Mouse (Mus musculus) limb, embryonic 11.5 days (tissue): Measurements from ENCODE around the gene Fam171a1. TPM values are rescaled to one million over a fixed set of nuclear protein-coding genes. Genes with fewer than 3 reads are reported as not detected.

Source experiments
- ATAC-seq: fragments of 200-750 bp; cut with Nextera tagmentation; 2 replicates; pipeline ENCODE4 v1.8.0; 2017; ENCODE audit warnings: low read depth; ENCODE audit not compliant: insufficient number of reproducible peaks, low FRiP score, low TSS enrichment
- DNase-seq: peaks from one replicate; pipeline ENCODE4 v3.0.0-alpha.2; 2015; ENCODE audit warnings: low spot score
- H3K27ac ChIP-seq: fragments of 300-500 bp; sonication (generic); replicated peaks from 2 replicates; pipeline ENCODE4 v1.5.1; 2014; ENCODE audit warnings: low read depth, mild to moderate bottlenecking, low read length
- H3K27me3 ChIP-seq: fragments of 300-500 bp; sonication (generic); 2 replicates; pipeline ENCODE4 v1.6.1; 2014; ENCODE audit warnings: mild to moderate bottlenecking, low read length, mixed read lengths; ENCODE audit not compliant: control insufficient read depth, insufficient read depth
- H3K36me3 ChIP-seq: fragments of 300-500 bp; sonication (generic); 2 replicates; pipeline ENCODE4 v1.6.1; 2014; ENCODE audit warnings: mild to moderate bottlenecking, low read length, moderate library complexity, mixed read lengths; ENCODE audit not compliant: control insufficient read depth, insufficient read depth
- H3K4me1 ChIP-seq: fragments of 300-500 bp; sonication (generic); 2 replicates; pipeline ENCODE4 v1.6.1; 2014; ENCODE audit warnings: low read length, mixed read lengths; ENCODE audit not compliant: control insufficient read depth, insufficient read depth
- H3K4me2 ChIP-seq: fragments of 300-500 bp; sonication (generic); 2 replicates; pipeline ENCODE4 v1.6.1; 2014; ENCODE audit warnings: low read depth, mild to moderate bottlenecking, moderate library complexity; ENCODE audit not compliant: severe bottlenecking
- H3K4me3 ChIP-seq: fragments of 300-500 bp; sonication (generic); 2 replicates; pipeline ENCODE4 v1.5.1; 2014; ENCODE audit warnings: low read depth, low read length
- H3K9ac ChIP-seq: fragments of 300-500 bp; sonication (generic); 2 replicates; pipeline ENCODE4 v1.6.1; 2014; ENCODE audit warnings: mild to moderate bottlenecking, low read length
- H3K9me3 ChIP-seq: fragments of 300-500 bp; sonication (generic); 2 replicates; pipeline ENCODE4 v1.6.1; 2016; ENCODE audit warnings: low read length; ENCODE audit not compliant: control insufficient read depth
- WGBS: fragments of 180-500 bp; shearing (Covaris S2); extraction: QIAGEN DNeasy Blood & Tissue Kit; methylation state at CpG from one replicate; pipeline ENCODE4 v1.1.7; 2014; 5-methylcytosine and 5-hydroxymethylcytosine counted together
- polyA plus RNA-seq: library from polyadenylated mRNA; unstranded; fragments of >200 nt; fragmentation: Nextera tagmentation; extraction: Ambion mirVana; gene quantifications from 2 replicates; pipeline ENCODE4 v1.2.1, GENCODE M21; 2014

The Fam171a1 gene
- polyA plus RNA-seq, 1 experiment from 2014 or later, result 37.3 TPM

DNA sequence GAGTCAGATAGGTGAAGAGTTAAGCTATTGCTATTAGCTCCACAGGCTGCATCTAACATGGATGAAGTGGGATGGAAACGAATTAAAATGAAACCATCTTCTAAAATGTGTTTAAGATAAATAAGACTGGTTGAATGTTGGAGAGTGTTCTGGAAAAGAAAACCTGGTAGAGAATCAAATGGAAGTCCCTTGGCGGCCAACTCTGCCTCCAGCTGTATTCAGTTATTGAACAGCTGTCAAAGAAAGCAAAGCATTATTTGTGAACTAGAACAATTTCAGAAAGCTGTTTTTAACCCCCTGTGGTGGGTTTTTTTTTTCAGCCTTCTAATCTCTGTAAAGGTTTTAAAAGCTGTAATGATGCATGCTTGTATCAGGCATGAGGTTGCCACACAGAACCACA lies 41.0 kb downstream of the Fam171a1 start:
- Histone ChIP-seq H3K27ac (no peak overlapping the region), H3K4me3 (no peak overlapping the region), H3K27me3 (no peaks in the 10 kb centered on the region), H3K4me1 (no peaks in the 10 kb centered on the region; the same call in 1 of the 2 replicates), H3K9ac (no peak overlapping the region), H3K36me3 (no peaks in the 10 kb centered on the region), H3K4me2 (no peak overlapping the region), H3K9me3 (no peaks in the 10 kb centered on the region)
- 79% methylated on average over 2 of the region's 2 CpGs for WGBS
- DNase-seq (no peak), ATAC-seq (no peak)

DNA sequence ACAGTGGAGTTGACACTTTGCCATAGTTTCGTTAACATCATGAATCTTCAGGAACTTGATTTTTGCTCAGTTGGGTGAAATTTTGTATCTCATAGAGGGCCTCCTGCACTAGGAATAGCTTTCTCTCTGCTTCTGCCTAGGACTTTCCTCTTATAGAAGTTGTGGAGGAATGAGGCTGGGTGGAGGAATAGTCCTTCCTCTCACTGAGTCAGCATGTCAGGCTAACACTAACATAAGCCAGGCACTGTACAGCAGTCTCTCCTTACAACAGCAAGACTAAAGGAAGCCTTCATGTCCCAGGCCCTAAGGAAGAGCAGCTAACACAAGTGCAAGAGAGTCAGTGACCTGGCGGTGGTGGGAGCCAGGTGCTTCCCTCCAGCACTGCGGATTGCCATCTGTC lies 43.0 kb downstream of the Fam171a1 start:
- Histone ChIP-seq H3K27me3 (no peaks in the 10 kb centered on the region), H3K27ac (no peak overlapping the region), H3K36me3 (no peaks in the 10 kb centered on the region), H3K4me3 (no peak overlapping the region), H3K4me1 (no peaks in the 10 kb centered on the region), H3K9me3 (no peaks in the 10 kb centered on the region), H3K9ac (no peak overlapping the region), H3K4me2 (no peak overlapping the region)
- ATAC-seq (no peak), DNase-seq (no peak)
- 77% methylated on average over 3 of the region's 3 CpGs for WGBS

DNA sequence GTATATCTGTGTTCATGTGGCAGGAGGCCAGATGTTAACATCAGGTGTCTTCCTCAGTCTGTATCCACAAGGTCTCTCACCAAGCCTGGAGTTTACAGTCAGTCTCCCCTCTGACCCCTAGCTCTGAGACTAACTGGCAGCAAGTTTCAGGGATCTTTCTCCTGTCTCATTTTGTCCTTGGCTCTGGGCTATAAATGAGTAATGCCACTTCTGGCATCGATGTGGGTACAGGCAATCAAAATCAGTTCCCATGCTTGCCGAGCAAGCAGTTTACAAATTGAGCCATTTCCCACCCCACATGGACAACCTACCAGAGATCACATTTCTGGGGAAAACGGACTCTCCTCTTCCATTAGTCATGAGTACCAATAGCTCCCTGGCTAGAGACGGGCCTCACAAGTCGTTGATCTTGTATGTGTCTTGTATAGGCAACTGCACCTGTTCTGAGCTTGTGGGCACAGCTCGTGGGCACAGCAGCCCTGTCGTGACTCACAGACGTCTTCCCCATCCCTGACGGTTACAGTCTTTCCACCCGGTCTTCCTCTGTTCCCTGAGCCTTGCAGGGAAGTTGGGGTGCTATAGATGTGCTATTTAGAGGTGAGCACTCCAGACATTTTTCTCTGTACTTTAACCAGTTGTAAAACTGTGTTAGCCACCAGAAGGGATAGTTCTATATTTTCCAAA lies 43.8 kb downstream of the Fam171a1 start:
- no peaks in the 10 kb centered on the region for H3K27me3 ChIP-seq
- no peaks in the 10 kb centered on the region for H3K36me3 ChIP-seq
- no peak overlapping the region for H3K4me2 ChIP-seq
- no peaks in the 10 kb centered on the region for H3K9me3 ChIP-seq
- ATAC-seq (no peak), DNase-seq (no peak)
- no peak overlapping the region for H3K4me3 ChIP-seq
- no peaks in the 10 kb centered on the region for H3K4me1 ChIP-seq
- no peak overlapping the region for H3K27ac ChIP-seq
- H3K9ac ChIP-seq, result no peak overlapping the region
- WGBS, result 75% methylated on average over 10 of the region's 10 CpGs

DNA sequence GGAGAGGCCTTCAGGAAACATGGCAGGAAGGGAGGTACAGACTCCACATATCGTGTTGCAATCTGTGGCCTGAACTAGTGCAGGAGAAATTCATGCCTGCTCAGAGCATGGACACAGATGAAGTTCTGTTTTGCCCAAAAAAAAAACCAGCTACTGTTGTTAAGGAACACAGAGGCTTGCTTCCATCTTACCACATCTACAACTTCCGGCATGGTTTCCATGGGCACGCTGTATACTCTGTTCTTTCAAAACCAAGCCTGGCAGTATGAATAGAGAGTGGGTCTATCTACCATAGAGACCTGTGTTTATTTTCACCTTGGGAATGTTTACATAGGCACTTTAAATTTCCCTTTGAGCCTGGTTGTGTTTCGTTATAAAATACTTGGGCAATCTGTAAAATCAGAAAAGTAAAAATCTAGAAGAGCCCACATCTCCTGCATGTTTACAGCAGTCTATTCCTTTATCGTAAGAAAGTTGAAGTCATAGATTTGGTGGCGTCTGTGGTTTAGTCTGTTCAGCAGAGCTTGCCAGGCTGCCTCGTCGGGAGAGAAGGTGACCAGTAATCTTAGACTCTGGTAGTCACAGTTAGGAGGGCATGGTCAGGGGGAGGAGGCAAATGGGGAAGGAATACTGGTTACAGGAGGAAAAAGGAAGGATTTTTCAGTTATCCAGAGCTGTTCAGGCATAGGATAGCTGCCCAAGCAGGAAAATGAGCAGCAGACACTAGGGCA lies 44.8 kb downstream of the Fam171a1 start:
- Histone ChIP-seq H3K27me3 (no peaks in the 10 kb centered on the region), H3K27ac (no peak overlapping the region), H3K9me3 (no peaks in the 10 kb centered on the region), H3K4me3 (no peak overlapping the region), H3K9ac (no peak overlapping the region), H3K4me2 (no peak overlapping the region), H3K36me3 (no peaks in the 10 kb centered on the region), H3K4me1 (no peaks in the 10 kb centered on the region)
- DNase-seq (no peak), ATAC-seq (no peak)
- 77% methylated on average over 8 of the region's 8 CpGs for WGBS

DNA sequence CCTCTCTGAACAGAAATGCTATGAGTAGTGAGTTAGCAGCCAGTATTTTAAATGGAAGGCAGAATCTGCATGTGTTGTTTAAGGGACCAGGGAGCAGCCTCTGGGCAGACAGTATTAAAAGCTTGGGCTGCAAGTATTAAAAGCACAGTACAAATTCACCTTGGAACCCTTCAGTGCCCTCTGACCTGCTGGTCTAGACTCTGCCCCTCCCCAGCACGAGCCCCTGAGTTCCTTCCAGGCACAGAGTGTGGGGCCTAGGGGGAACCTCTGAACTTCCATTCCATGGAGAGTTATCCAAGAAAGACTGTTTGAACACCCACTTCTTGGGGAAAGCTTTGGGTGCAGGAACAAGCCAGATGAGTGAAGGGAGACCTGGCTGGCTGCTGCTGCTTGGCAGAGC lies 47.6 kb downstream of the Fam171a1 start:
- no peak for ATAC-seq
- H3K4me2 ChIP-seq, result no peak overlapping the region
- H3K4me1 ChIP-seq, result 0 out of 2 replicates have a peak, but pooled peaks cover 2% of the 10 kb centered on the region
- H3K27ac ChIP-seq, result no peak overlapping the region
- no peaks in the 10 kb centered on the region for H3K9me3 ChIP-seq
- no peak for DNase-seq
- H3K9ac ChIP-seq, result no peak overlapping the region
- H3K36me3 ChIP-seq, result no peaks in the 10 kb centered on the region
- no peak overlapping the region for H3K4me3 ChIP-seq
- H3K27me3 ChIP-seq, result no peaks in the 10 kb centered on the region
- 58% methylated on average over 1 of the region's 1 CpGs for WGBS

DNA sequence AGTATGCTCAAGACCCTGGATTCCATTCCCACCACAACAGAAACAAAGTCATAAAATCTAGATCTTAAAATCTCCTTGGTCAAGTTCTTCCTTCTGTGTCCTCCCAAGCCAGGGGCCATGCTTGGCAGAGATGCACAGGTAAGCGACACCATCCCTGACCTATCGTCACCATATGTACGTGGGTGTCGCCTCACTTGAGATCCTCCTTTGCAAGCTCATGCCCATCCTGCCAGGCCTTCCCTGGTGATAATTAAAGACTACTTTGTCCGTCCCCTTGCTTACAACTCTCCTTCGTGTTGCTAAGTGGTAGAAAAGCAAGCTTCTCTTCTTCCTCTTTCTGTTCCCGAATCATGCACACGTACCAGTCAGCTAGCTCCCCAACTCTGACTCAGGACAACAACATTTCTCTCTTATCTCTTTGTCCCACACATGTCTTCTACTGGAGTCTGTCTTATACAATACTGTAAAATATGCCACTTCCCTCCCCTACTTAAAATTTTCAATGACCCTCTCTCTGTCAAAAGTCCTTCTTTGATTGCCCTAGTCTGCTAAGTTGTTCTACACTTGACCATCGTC lies 49.6 kb downstream of the Fam171a1 start:
- Histone ChIP-seq H3K9ac (no peak overlapping the region), H3K4me3 (no peak overlapping the region), H3K4me1 (0 out of 2 replicates have a peak, but pooled peaks cover 2% of the 10 kb centered on the region), H3K9me3 (no peaks in the 10 kb centered on the region), H3K27me3 (no peaks in the 10 kb centered on the region), H3K4me2 (no peak overlapping the region), H3K36me3 (no peaks in the 10 kb centered on the region), H3K27ac (no peak overlapping the region)
- no peak for DNase-seq
- 91% methylated on average over 9 of the region's 9 CpGs for WGBS
- no peak for ATAC-seq

DNA sequence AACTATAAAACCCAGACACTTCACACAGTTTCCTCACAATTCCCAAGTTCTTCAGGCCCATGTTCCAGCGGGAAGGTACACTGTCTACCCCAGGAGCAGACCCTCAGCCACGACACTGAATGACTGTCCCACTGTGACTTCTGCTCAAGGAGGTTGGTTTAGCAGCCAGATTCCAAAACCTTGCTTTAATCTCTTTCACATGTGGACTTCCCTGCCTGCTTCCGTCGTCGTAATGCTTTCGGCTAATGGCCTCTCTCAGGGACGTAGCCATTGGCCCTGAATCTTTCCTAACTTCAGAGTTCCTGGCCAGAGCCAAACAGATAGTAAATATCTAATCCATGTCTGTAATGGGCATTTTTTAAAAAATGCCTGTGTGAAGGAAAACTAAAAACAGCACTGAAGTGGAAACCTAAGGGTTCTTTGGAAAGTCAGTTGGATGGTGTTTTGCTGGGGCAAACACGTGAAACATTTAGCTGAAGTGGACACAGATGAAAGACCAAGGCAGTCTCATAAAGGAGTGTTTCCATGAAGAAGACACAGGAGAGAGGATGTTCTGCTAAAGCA lies 51.1 kb downstream of the Fam171a1 start:
- no peak overlapping the region for H3K27ac ChIP-seq

DNA sequence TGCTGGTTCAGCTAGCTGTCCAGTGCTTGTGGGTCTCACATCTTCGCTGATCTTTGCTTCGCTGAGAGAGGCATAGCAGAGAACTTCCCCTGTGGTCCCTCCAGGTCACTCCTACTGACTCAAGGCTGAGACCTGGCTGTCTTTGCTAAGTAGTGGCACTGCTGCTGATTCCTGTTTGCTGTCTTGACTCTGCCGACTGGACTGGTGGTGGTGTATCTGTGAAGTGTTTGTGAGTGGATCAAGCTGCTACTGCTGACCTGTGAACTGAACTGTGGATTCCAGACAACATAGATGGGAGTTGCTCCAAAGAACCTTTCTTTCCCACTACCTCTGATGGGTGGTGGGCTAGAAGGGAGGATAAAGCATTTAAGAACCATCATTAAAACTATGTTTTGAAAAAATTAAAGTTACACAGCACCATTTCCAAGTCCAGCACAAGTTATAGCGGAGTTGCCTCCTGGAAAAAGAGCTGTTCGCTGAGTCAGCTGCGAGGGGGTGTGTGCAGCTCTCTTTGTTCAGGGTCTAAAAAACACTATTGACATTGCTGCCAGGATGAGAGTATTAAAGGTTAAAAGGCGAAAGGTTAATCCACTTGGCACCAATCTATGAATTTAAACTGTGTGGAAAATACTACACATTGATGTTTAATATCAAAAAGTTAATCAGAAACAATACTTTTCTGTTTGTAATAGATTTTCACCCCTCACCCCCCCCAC lies 52.0 kb downstream of the Fam171a1 start:
- 88% methylated on average over 7 of the region's 7 CpGs for WGBS
- H3K9ac ChIP-seq, result no peak overlapping the region
- ATAC-seq (no peak), DNase-seq (no peak)
- no peak overlapping the region for H3K4me2 ChIP-seq
- no peaks in the 10 kb centered on the region for H3K27me3 ChIP-seq
- H3K36me3 ChIP-seq, result no peaks in the 10 kb centered on the region
- H3K4me3 ChIP-seq, result no peak overlapping the region
- H3K4me1 ChIP-seq, result 0 out of 2 replicates have a peak, but pooled peaks cover 2% of the 10 kb centered on the region
- no peaks in the 10 kb centered on the region for H3K9me3 ChIP-seq
- no peak overlapping the region for H3K27ac ChIP-seq

More for the DNA sequence above, 51.1 kb downstream of the Fam171a1 start:
- Histone ChIP-seq H3K4me3 (no peak overlapping the region), H3K4me1 (0 out of 2 replicates have a peak, but pooled peaks cover 2% of the 10 kb centered on the region), H3K9me3 (no peaks in the 10 kb centered on the region), H3K9ac (no peak overlapping the region), H3K36me3 (no peaks in the 10 kb centered on the region), H3K4me2 (no peak overlapping the region), H3K27me3 (no peaks in the 10 kb centered on the region)
- WGBS, result 31% methylated on average over 8 of the region's 8 CpGs
- ATAC-seq (no peak), DNase-seq (no peak)
